Mouse (Mus musculus): ENCODE measurements around the gene Hoxb8. TPM values are rescaled to one million over a fixed set of nuclear protein-coding genes. Genes with fewer than 3 reads are reported as not detected.
A peak's percentile ranks its signal among the peaks of the same experiment; 100 is the strongest.

Gene Hoxb8
- polyA plus RNA-seq (2015; fragmentation: Nextera tagmentation; extraction: Ambion mirVana), result 0.91 and 1.0 TPM in 2 replicates

DNA sequence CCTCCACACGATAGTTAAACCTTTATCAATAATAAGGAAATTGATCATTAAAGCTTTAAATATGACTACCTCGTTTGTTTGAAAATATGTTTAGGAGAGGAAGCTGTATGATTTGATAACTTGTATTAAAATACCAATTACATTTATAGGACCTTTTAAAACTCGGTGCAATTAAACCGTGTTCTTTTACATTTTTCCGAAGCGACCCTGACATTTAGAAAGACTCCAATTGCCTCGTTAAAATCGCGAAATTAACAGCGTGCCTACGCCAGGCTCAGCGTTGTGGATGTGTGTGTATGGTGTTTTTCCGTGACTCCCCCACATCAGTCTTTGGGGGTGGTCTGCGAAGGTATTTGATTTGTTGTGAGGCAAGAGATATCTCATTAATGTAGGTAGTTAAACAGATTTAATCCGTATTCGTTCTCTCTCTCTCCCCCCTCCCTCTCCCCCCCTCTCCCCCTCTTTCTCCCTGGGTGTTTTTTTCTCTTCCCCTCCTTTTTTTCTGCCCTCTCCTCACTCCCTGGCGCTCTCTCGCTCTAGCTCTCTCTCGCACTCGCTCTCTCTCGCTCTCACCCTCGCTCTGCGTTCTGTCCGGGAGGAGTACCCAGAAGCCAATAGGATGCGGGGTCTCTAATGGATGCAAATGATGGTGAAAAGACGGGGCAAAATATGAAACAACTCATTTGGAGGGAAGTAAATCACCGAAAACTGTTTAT lies at the start of gene Hoxb8:
Gene Hoxb8 (plus strand): TSS at position 51 of the 716 bp plus-strand sequence.
- H3K9me3 ChIP-seq, result no peaks in the 10 kb centered on the region
- H3K36me3 ChIP-seq, result no peaks in the 10 kb centered on the region
- no peak within 1 kb of the TSS for H3K27ac ChIP-seq
- no peak within 1 kb of the TSS for H3K9ac ChIP-seq
- H3K4me2 ChIP-seq, result peak within 1 kb of the TSS; percentile 67
- H3K4me3 ChIP-seq, result peak within 1 kb of the TSS; percentile 41
- H3K4me1 ChIP-seq, result peaks cover 21% of the 10 kb centered on the region
- H3K27me3 ChIP-seq, result peaks cover 92% of the 10 kb centered on the region
- 1% methylated on average over 27 of the region's 27 CpGs for WGBS
- no peak for ATAC-seq (ENCODE audit: borderline replicate concordance, extremely low read depth, low FRiP score, low TSS enrichment)

DNA sequence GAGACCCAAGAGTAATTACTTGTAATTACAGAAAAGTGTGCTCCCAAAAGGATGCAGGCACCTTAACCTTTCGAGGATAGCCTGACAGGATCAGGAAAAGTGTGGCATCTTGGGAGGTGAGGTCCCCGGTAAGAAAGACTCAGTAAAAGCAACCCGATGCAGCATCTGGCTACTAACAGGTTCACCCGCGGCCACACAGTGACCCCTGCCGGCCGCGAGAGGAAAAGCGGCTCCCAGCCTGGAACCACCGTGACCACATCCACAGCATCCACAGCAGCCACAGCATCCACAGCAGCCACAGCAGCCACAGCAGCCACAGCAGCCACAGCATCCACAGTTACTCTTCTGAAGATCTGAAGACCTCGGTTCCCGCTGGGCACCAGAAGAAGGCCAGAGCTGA lies 46.8 kb upstream of the Hoxb8 start:
- Histone ChIP-seq H3K27ac (no peak overlapping the region), H3K4me2 (no peak overlapping the region), H3K9ac (no peak overlapping the region), H3K4me3 (no peak overlapping the region), H3K4me1 (no peaks in the 10 kb centered on the region), H3K36me3 (no peaks in the 10 kb centered on the region), H3K27me3 (peaks cover 63% of the 10 kb centered on the region), H3K9me3 (no peaks in the 10 kb centered on the region)
- ATAC-seq (ENCODE audit: borderline replicate concordance, extremely low read depth, low FRiP score, low TSS enrichment), result no peak
- 3% methylated on average over 12 of the region's 12 CpGs for WGBS

DNA sequence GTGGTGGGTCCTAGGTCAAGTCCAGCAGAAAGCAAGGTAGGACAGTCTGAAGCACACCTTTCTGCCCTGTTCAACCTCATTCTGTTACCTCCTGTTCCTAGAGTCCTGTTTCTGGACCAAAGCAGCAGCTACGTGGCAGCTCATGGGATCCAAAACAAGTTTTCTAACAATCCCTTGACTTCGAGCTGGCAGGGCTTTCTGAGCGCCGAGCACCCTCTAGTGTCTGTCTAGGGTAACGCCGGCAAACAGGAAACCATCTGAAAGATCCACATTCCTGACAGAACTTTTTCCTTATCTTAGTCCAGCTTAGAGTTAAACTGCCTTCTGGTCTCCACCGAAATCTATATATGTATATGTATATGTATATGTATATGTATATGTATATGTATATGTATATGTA lies 41.5 kb upstream of the Hoxb8 start:
- H3K9ac ChIP-seq, result no peak overlapping the region
- ATAC-seq (ENCODE audit: borderline replicate concordance, extremely low read depth, low FRiP score, low TSS enrichment), result no peak
- H3K4me2 ChIP-seq, result no peak overlapping the region
- no peaks in the 10 kb centered on the region for H3K36me3 ChIP-seq
- no peaks in the 10 kb centered on the region for H3K9me3 ChIP-seq
- peaks cover 57% of the 10 kb centered on the region for H3K27me3 ChIP-seq
- H3K27ac ChIP-seq, result no peak overlapping the region
- H3K4me1 ChIP-seq, result no peaks in the 10 kb centered on the region
- H3K4me3 ChIP-seq, result no peak overlapping the region
- WGBS, result 1% methylated on average over 7 of the region's 7 CpGs

DNA sequence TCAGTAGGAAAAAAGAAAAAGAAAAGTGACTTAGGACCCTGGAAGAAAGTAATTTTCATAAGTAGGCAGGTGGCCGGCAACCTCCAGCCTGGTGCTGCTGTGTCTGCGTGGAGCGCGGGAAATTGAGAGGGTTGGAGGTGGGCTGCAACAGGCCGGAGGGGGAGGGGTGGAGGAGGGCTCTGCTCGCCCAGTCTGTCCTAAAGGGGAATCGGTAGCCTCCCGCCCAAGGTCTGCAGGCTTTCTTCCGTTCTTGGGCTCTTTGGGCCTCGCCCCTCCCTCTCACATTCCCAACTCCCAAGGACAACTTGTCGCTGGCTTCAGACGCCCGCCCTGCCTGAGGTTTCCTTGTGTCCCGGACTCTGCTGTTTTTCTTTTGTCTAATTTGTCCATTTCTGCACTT lies 30.8 kb upstream of the Hoxb8 start:
- Histone ChIP-seq H3K4me1 (0 out of 2 replicates have a peak, but pooled peaks cover 8% of the 10 kb centered on the region), H3K9ac (no peak overlapping the region), H3K9me3 (no peaks in the 10 kb centered on the region), H3K4me3 (peak overlapping the region; percentile 22; the same call in 1 of the 2 replicates), H3K4me2 (no peak overlapping the region; the same call in 1 of the 2 replicates), H3K27me3 (peaks cover 98% of the 10 kb centered on the region), H3K27ac (no peak overlapping the region), H3K36me3 (no peaks in the 10 kb centered on the region)
- ATAC-seq (ENCODE audit: borderline replicate concordance, extremely low read depth, low FRiP score, low TSS enrichment), result no peak
- WGBS, result 0% methylated on average over 14 of the region's 14 CpGs

DNA sequence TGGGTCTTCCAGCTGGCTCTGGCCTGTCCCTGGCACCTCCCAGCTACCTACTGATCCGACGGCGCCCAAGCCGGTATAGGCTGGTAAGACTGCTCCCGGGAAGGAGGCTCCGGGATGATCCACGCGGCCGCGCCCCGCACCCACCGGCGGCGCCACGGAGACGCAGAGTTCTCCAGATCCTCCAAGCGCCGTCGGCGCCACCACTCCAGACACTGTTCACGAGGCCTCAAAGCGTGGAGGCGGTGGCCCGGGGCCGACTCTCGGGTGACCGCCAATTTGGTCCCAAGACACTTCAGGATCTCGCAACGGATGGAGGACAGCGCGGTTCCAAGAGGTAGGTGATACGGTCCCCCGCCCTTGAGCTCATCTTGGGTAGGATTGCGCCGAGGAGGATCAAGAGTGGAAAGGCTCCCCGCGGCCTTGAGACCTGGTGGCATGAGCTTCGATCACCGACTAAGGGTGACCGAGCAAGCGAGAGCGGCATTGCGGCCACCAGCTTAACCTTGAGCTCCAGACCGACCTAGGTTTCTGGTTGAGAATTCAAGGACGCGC lies 30.1 kb upstream of the Hoxb8 start:
- H3K4me2 ChIP-seq, result peak overlapping the region; percentile 13; the same call in 1 of the 2 replicates
- ATAC-seq (ENCODE audit: borderline replicate concordance, extremely low read depth, low FRiP score, low TSS enrichment), result no peak
- H3K4me1 ChIP-seq, result 0 out of 2 replicates have a peak, but pooled peaks cover 8% of the 10 kb centered on the region
- H3K36me3 ChIP-seq, result no peaks in the 10 kb centered on the region
- 2% methylated on average over 46 of the region's 46 CpGs for WGBS
- H3K27me3 ChIP-seq, result peaks cover 98% of the 10 kb centered on the region
- no peaks in the 10 kb centered on the region for H3K9me3 ChIP-seq
- no peak overlapping the region for H3K27ac ChIP-seq
- H3K4me3 ChIP-seq, result peak overlapping the region; percentile 22
- no peak overlapping the region for H3K9ac ChIP-seq

DNA sequence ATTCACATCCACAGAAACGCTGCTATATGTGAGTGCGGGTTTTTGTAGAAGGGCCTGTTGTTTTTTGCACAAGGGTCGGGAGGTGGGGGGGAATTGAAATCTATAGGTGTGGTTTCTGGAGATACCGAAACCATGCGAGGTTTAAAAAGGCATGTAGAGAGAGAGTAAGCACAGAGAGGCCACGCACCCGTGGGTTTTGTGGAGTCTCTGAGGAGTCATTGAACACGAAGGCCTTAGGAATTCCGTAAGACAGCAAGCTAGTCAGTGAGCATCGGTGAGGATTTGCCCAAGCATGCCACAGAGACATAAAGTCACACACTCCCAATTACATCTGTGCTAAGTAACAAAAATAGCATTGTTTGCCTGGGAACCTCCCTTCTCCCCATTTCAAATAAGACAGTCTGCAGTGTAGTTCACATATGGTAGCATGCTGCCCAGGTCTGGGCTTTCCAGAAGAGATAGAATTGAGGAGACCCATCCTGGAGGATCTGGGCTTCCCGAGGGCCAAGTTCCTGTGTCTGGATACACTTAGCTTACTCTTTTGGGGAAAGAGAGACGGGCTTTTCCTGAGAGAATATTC lies 29.1 kb upstream of the Hoxb8 start:
- Histone ChIP-seq H3K27me3 (peaks cover 100% of the 10 kb centered on the region), H3K27ac (no peak overlapping the region), H3K36me3 (no peaks in the 10 kb centered on the region), H3K9ac (no peak overlapping the region), H3K4me1 (0 out of 2 replicates have a peak, but pooled peaks cover 8% of the 10 kb centered on the region), H3K4me3 (peak overlapping the region; percentile 9; the same call in 1 of the 2 replicates), H3K4me2 (no peak overlapping the region), H3K9me3 (no peaks in the 10 kb centered on the region)
- WGBS, result 4% methylated on average over 12 of the region's 12 CpGs
- no peak for ATAC-seq (ENCODE audit: borderline replicate concordance, extremely low read depth, low FRiP score, low TSS enrichment)

DNA sequence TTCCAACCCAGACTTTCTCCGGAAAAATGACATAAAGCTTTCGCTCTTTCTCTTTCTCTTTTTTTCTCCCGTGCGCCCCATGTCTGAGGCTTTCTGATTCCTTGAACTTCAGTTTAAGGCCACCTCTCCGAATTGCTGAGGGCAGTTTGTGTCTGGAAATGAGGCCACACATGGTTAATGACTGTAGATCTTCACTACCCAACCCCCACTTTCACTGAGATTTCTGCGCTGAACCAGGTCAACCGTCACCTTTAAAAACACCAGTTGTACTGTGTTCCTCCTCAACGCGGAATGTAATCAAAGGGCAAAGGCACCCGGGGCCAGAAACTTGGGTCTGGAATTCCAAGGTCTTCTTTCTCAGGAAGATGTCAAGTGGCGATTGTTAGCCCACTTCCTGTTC lies 27.5 kb upstream of the Hoxb8 start:
- Histone ChIP-seq H3K27ac (no peak overlapping the region), H3K4me1 (0 out of 2 replicates have a peak, but pooled peaks cover 8% of the 10 kb centered on the region)
- ATAC-seq (ENCODE audit: borderline replicate concordance, extremely low read depth, low FRiP score, low TSS enrichment), result no peak

DNA sequence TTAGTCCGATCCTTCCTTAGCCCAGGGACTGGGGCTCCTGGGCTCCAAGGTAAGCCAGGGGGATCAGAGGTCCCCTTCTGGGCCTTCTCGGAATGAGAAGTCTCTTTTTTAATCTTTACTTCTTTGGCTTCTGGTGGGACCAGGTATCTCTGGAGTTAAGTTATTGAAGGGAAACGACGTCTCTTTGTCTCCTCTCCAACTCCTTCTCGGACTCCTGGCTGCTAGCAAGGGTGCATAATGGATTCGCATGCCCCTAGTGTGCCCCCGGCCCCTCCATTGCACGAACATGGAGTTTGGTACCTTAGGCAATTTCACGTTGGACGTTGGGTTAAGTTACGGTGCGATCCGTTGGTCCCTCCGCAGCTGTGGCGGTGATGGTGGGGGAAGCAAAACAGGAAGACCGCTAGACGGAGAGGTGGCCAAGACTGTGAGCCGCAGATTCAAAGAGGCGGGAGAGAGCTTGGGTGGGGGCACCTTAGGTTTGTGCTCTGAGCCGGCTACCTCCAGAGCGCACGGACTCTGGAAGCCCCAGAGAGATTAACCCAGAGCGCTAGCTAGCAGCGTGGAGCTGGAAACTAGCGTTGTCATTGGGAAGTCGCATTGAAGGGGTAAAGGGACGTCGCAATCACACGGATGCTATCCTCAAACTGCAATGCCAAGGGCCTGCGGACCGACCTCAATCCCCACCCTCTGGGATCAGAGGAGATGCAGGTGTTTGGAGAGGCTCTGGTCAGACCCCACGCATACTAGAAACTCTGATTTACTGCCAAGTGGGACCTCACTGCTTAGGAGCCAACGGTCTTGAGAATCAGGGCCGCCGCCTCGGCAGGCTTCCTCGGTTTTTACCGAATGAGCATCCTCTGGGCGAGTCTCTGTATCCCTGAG lies 26.4 kb upstream of the Hoxb8 start:
- H3K36me3 ChIP-seq, result no peaks in the 10 kb centered on the region
- H3K4me1 ChIP-seq, result peaks cover 11% of the 10 kb centered on the region
- H3K27ac ChIP-seq, result no peak overlapping the region
- 3% methylated on average over 39 of the region's 39 CpGs for WGBS
- 0 out of 2 replicates have a peak overlapping the region, but pooled peaks have one; percentile 13 for H3K4me2 ChIP-seq
- H3K9ac ChIP-seq, result no peak overlapping the region
- ATAC-seq (ENCODE audit: borderline replicate concordance, extremely low read depth, low FRiP score, low TSS enrichment), result no peak
- H3K4me3 ChIP-seq, result no peak overlapping the region
- H3K27me3 ChIP-seq, result peaks cover 100% of the 10 kb centered on the region
- H3K9me3 ChIP-seq, result no peaks in the 10 kb centered on the region

More for the DNA sequence above, 27.5 kb upstream of the Hoxb8 start:
- Histone ChIP-seq H3K4me3 (no peak overlapping the region), H3K36me3 (no peaks in the 10 kb centered on the region), H3K4me2 (no peak overlapping the region), H3K27me3 (peaks cover 100% of the 10 kb centered on the region), H3K9ac (no peak overlapping the region), H3K9me3 (no peaks in the 10 kb centered on the region)
- WGBS, result 2% methylated on average over 11 of the region's 11 CpGs

DNA sequence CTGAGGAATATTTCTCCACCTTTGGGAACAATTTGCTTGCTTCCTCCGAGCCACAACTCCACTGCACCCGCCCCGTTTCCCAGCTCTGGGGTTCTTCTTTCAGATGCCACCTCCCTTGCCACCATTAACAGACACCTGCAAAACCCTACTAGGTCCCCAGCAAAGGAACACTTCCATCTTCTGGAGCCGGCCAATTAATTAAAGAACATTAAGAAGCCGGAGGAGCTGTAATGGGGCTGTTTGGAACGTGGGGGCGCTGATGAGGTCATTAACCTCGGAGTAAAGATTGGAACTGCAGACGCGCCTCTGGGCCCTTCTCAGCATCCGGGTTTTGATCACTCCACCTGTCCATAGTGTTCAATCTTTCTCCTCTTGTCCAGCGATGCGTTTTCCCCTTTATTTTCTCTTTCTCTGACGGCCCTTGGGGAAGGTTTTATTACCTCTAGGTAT lies 25.7 kb upstream of the Hoxb8 start:
- no peak overlapping the region for H3K27ac ChIP-seq
- WGBS, result 3% methylated on average over 14 of the region's 14 CpGs
- no peaks in the 10 kb centered on the region for H3K9me3 ChIP-seq
- no peaks in the 10 kb centered on the region for H3K36me3 ChIP-seq
- no peak for ATAC-seq (ENCODE audit: borderline replicate concordance, extremely low read depth, low FRiP score, low TSS enrichment)
- no peak overlapping the region for H3K4me2 ChIP-seq
- no peak overlapping the region for H3K9ac ChIP-seq
- peaks cover 100% of the 10 kb centered on the region for H3K27me3 ChIP-seq
- no peak overlapping the region for H3K4me3 ChIP-seq
- peaks cover 14% of the 10 kb centered on the region for H3K4me1 ChIP-seq

DNA sequence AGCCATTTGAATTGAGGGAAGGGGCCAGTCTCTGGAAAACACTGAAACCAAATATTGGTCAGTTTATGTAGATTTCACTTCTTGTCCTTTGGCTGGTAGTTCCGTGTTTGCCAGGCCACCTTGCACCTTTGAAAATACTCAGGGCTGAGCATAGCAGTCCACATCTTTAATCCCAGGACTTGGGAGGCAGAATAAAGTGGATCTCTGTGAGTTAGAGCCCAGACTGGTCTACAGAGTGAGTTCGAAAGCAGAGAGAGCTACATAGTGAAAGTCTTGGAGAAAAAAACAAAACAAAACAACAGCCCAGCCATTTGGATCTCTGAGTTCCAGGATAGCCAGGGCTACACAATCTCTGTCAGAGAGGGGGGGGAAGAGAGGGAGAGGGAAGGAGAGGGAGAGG lies 24.6 kb upstream of the Hoxb8 start:
- no peak for ATAC-seq (ENCODE audit: borderline replicate concordance, extremely low read depth, low FRiP score, low TSS enrichment)
- Histone ChIP-seq H3K4me3 (no peak overlapping the region), H3K9me3 (no peaks in the 10 kb centered on the region), H3K4me1 (peaks cover 15% of the 10 kb centered on the region), H3K36me3 (no peaks in the 10 kb centered on the region), H3K9ac (no peak overlapping the region), H3K4me2 (no peak overlapping the region), H3K27ac (no peak overlapping the region), H3K27me3 (peaks cover 100% of the 10 kb centered on the region)
- WGBS, result 28% methylated on average over 2 of the region's 2 CpGs

DNA sequence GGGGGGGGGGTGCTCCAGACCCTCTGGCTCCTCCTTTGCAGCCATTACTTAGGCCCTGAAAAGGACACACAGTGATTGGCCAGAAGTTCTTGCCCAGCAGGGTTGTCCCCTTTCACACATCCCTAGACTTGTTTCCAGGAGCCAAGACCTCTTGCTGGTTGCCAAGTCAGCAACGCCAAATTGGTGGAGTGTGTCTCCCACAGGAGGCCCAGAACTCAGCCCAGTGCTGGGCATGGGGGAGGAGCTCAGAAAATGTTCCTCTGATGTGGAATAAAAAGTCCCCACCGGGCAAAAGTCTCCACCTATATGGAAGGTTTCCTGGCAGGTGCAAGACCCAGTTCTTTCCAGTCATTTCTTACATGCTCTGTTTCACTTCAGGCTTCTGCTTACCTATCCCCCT lies 22.7 kb upstream of the Hoxb8 start:
- no peak overlapping the region for H3K4me3 ChIP-seq
- H3K27ac ChIP-seq, result no peak overlapping the region
- H3K9me3 ChIP-seq, result no peaks in the 10 kb centered on the region
- no peak overlapping the region for H3K9ac ChIP-seq
- no peak overlapping the region for H3K4me2 ChIP-seq
- ATAC-seq (ENCODE audit: borderline replicate concordance, extremely low read depth, low FRiP score, low TSS enrichment), result no peak
- WGBS, result 6% methylated on average over 2 of the region's 2 CpGs
- no peaks in the 10 kb centered on the region for H3K36me3 ChIP-seq
- H3K4me1 ChIP-seq, result peaks cover 15% of the 10 kb centered on the region
- H3K27me3 ChIP-seq, result peaks cover 100% of the 10 kb centered on the region

Measured in lung, embryonic 15.5 days (tissue).